Mouse (Mus musculus) intestine, embryonic 14.5 days (tissue): ENCODE results near the gene Ilkap. TPM values are rescaled to one million over a fixed set of nuclear protein-coding genes. Genes with fewer than 3 reads are reported as not detected.

ENCODE experiments used
- ATAC-seq: fragments of 200-750 bp; cut with Nextera tagmentation; replicated peaks from 2 replicates; pipeline ENCODE4 v1.8.0; 2017; ENCODE audit warnings: low read depth, moderate number of reproducible peaks, moderate TSS enrichment, moderate library complexity; ENCODE audit not compliant: low FRiP score, low TSS enrichment
- DNase-seq: peaks from one replicate; pipeline ENCODE4 v3.0.0-alpha.2; 2018; ENCODE audit warnings: low spot score
- H3K27ac ChIP-seq: fragments of 300-500 bp; sonication (generic); 2 replicates; pipeline ENCODE4 v1.5.1; 2014; ENCODE audit warnings: low read depth, mild to moderate bottlenecking, control low read depth
- H3K27me3 ChIP-seq: fragments of 300-500 bp; sonication (generic); replicated peaks from 2 replicates; pipeline ENCODE4 v1.6.1; 2014; ENCODE audit warnings: low read length, control low read depth; ENCODE audit not compliant: control insufficient read depth, insufficient read depth
- H3K36me3 ChIP-seq: fragments of 300-500 bp; sonication (generic); 2 replicates; pipeline ENCODE4 v1.6.1; 2014; ENCODE audit warnings: low read length, control low read depth; ENCODE audit not compliant: control insufficient read depth, insufficient read depth
- H3K4me1 ChIP-seq: fragments of 300-500 bp; sonication (generic); replicated peaks from 2 replicates; pipeline ENCODE4 v1.6.1; 2014; ENCODE audit warnings: low read length, control low read depth, mixed read lengths; ENCODE audit not compliant: control insufficient read depth, insufficient read depth
- H3K4me2 ChIP-seq: fragments of 300-500 bp; sonication (generic); 2 replicates; pipeline ENCODE4 v1.6.1; 2014; ENCODE audit warnings: low read length
- H3K4me3 ChIP-seq: fragments of 300-500 bp; sonication (generic); 2 replicates; pipeline ENCODE4 v1.5.1; 2014; ENCODE audit warnings: low read depth, low read length, control low read depth, mixed read lengths
- H3K9ac ChIP-seq: fragments of 300-500 bp; sonication (generic); 2 replicates; pipeline ENCODE4 v1.6.1; 2014; ENCODE audit warnings: mild to moderate bottlenecking, low read length
- H3K9me3 ChIP-seq: fragments of 300-500 bp; sonication (generic); 2 replicates; pipeline ENCODE4 v1.6.1; 2016; ENCODE audit warnings: low read length, control low read depth; ENCODE audit not compliant: control insufficient read depth
- WGBS: fragments of 180-500 bp; shearing (Covaris S2); extraction: QIAGEN DNeasy Blood & Tissue Kit; methylation state at CpG from one replicate; pipeline ENCODE4 v1.1.7; 2014; 5-methylcytosine and 5-hydroxymethylcytosine counted together
- polyA plus RNA-seq: library from polyadenylated mRNA; unstranded; fragments of >200 nt; fragmentation: Nextera tagmentation; extraction: Ambion mirVana; gene quantifications from 2 replicates; pipeline ENCODE4 v1.2.1, GENCODE M21; 2014

Gene Ilkap
- polyA plus RNA-seq, 1 experiment from 2014 or later, result 135 TPM

- H3K9ac ChIP-seq, result no peak overlapping the region
- peaks cover 7% of the 10 kb centered on the region; the same call in 1 of the 2 replicates for H3K4me1 ChIP-seq
- 94% methylated on average over 6 of the region's 6 CpGs for WGBS
- DNase-seq, result no peak
- H3K27ac ChIP-seq, result no peak overlapping the region
- no peaks in the 10 kb centered on the region for H3K27me3 ChIP-seq
- H3K9me3 ChIP-seq, result no peaks in the 10 kb centered on the region
- peaks cover 86% of the 10 kb centered on the region for H3K36me3 ChIP-seq
- no peak overlapping the region for H3K4me2 ChIP-seq
- no peak for ATAC-seq
- no peak overlapping the region for H3K4me3 ChIP-seq
Observed at GRCm38 (mm10) chr1:91373414-91373835, 25.2 kb downstream of the Ilkap start.

DNA sequence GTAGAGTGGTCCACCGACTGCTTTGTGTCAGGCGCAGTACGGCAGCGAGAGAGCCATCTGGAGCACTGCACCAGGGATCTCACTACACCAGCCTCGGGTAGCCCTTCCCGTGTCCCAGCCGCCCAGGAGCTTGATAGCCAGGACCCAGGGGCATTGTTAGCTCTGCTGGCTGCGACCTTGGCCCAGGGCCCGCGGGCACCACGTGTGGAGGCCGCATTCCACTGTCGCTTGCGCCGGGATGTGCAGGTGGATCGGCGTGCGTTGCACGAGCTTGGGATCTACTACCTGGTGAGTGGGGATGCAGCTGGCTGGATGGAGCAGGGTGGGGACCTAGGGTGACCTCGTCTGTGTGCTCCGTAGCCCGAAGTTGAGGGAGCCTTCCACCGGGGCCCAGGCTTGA lies 28.6 kb downstream of the Ilkap start:
- DNase-seq, result no peak
- Histone ChIP-seq H3K27ac (no peak overlapping the region), H3K9me3 (no peaks in the 10 kb centered on the region), H3K4me2 (no peak overlapping the region), H3K4me3 (no peak overlapping the region), H3K9ac (no peak overlapping the region), H3K4me1 (peaks cover 7% of the 10 kb centered on the region), H3K36me3 (peaks cover 52% of the 10 kb centered on the region), H3K27me3 (0 out of 2 replicates have a peak, but pooled peaks cover 3% of the 10 kb centered on the region)
- no peak for ATAC-seq
- WGBS, result 85% methylated on average over 23 of the region's 23 CpGs

GRCm38 (mm10) chr1:91369408-91369807 lies 29.2 kb downstream of the Ilkap start:
- Histone ChIP-seq H3K4me3 (no peak overlapping the region), H3K4me2 (no peak overlapping the region), H3K4me1 (peaks cover 7% of the 10 kb centered on the region), H3K9ac (no peak overlapping the region), H3K36me3 (peaks cover 46% of the 10 kb centered on the region), H3K9me3 (peaks cover 3% of the 10 kb centered on the region; the same call in 1 of the 2 replicates), H3K27me3 (0 out of 2 replicates have a peak, but pooled peaks cover 3% of the 10 kb centered on the region), H3K27ac (peak overlapping the region; percentile 45; the same call in 1 of the 2 replicates)
- no peak for DNase-seq
- 52% methylated on average over 4 of the region's 4 CpGs for WGBS
- peak; percentile 51 for ATAC-seq

DNA sequence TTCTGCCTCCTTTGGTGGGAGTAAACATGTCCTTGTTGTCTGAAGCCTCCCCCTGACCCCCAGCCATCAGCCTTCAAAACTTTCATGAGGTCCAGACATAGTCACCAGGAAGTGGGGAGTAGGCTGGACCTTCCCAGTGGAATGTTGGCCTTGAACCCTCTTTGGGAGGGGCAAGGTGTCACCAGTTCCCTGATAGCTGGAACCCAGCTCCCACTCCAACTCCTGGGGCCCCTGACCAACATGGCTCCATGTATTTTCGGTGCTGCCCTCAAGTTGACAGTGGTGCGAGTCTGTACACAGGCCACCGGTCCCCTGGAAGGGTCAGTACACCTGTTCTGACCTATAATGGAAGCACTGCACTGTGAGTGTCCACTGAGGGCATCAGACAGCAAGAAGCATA lies 31.3 kb downstream of the Ilkap start:
- 96% methylated on average over 3 of the region's 3 CpGs for WGBS
- peaks cover 25% of the 10 kb centered on the region for H3K36me3 ChIP-seq
- H3K4me2 ChIP-seq, result peak overlapping the region; percentile 90
- ATAC-seq (no peak), DNase-seq (peak; percentile 61)
- no peak overlapping the region for H3K9ac ChIP-seq
- H3K4me3 ChIP-seq, result no peak overlapping the region
- peaks cover 6% of the 10 kb centered on the region; the same call in 1 of the 2 replicates for H3K9me3 ChIP-seq
- H3K27ac ChIP-seq, result no peak overlapping the region
- 0 out of 2 replicates have a peak, but pooled peaks cover 3% of the 10 kb centered on the region for H3K27me3 ChIP-seq
- peaks cover 7% of the 10 kb centered on the region for H3K4me1 ChIP-seq

- ATAC-seq (peak; percentile 64), DNase-seq (peak; percentile 86)
- 1% methylated on average over 57 of the region's 68 CpGs for WGBS
- Histone ChIP-seq H3K27me3 (0 out of 2 replicates have a peak, but pooled peaks cover 3% of the 10 kb centered on the region), H3K27ac (peak within 1 kb of the TSS; percentile 51; the same call in 1 of the 2 replicates), H3K9ac (peak within 1 kb of the TSS; percentile 60), H3K9me3 (peaks cover 6% of the 10 kb centered on the region; the same call in 1 of the 2 replicates), H3K4me2 (peak within 1 kb of the TSS; percentile 90), H3K4me1 (peaks cover 7% of the 10 kb centered on the region), H3K36me3 (peaks cover 16% of the 10 kb centered on the region), H3K4me3 (peak within 1 kb of the TSS; percentile 46)
Observed at GRCm38 (mm10) chr1:91366215-91367108, 32.2 kb downstream of the Ilkap start, which contains the start of gene Erfe. Gene Erfe (plus strand): TSS chr1:91366430.

- DNase-seq (peak; percentile 54), ATAC-seq (peak; percentile 12; the same call in 1 of the 2 replicates)
- Histone ChIP-seq H3K9ac (peak overlapping the region; percentile 60; the same call in 1 of the 2 replicates), H3K4me3 (peak overlapping the region; percentile 46), H3K9me3 (peaks cover 6% of the 10 kb centered on the region; the same call in 1 of the 2 replicates), H3K36me3 (peaks cover 10% of the 10 kb centered on the region; the same call in 1 of the 2 replicates), H3K27ac (no peak overlapping the region), H3K4me2 (peak overlapping the region; percentile 90), H3K27me3 (0 out of 2 replicates have a peak, but pooled peaks cover 3% of the 10 kb centered on the region), H3K4me1 (peaks cover 7% of the 10 kb centered on the region)
- WGBS, result 24% methylated on average over 8 of the region's 8 CpGs
Observed at GRCm38 (mm10) chr1:91365816-91366214, 32.8 kb downstream of the Ilkap start.

DNA sequence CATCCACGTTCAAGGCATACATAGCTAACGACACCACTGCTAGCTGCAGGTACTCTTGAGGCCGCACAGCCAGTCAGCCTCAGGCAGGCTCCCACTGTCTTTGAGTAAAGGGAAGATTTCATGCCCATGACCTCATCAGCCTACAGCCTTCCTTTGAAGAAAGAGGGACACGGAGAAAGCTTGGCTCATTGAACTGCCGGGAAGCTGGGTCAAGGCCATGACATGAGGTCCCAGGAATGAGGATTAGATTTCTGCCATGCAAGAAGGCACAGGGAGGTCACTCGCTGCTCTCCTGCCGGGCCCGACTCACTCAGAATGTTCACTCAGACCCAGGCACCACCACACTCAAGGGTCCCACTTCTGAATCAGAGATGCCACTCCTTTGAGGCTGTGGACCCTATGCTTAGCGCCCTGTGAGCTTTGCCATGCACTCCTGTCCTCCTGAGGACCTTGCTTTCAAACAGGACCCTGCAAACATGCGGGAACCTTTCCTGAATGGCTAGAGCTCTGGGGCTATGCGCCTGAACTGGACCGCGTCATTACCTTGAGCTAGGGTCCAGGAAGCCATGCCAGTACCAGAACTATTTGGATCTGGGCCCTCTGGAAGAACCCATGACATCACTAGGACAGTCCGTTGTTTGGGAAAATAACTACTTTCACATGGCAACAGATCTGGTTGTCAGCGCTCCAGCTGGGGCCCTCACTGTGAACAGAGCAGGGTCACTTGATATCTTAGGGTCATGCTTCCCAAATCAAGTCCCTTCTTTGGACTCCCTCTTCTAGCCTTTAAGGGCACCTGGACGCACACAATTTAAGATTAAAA lies 33.6 kb downstream of the Ilkap start:
- Histone ChIP-seq H3K9me3 (peaks cover 6% of the 10 kb centered on the region; the same call in 1 of the 2 replicates), H3K4me2 (no peak overlapping the region), H3K9ac (no peak overlapping the region), H3K36me3 (0 out of 2 replicates have a peak, but pooled peaks cover 3% of the 10 kb centered on the region), H3K27me3 (0 out of 2 replicates have a peak, but pooled peaks cover 3% of the 10 kb centered on the region), H3K27ac (no peak overlapping the region), H3K4me1 (peaks cover 7% of the 10 kb centered on the region), H3K4me3 (no peak overlapping the region)
- WGBS, result 94% methylated on average over 16 of the region's 16 CpGs
- ATAC-seq (no peak), DNase-seq (no peak)

DNA sequence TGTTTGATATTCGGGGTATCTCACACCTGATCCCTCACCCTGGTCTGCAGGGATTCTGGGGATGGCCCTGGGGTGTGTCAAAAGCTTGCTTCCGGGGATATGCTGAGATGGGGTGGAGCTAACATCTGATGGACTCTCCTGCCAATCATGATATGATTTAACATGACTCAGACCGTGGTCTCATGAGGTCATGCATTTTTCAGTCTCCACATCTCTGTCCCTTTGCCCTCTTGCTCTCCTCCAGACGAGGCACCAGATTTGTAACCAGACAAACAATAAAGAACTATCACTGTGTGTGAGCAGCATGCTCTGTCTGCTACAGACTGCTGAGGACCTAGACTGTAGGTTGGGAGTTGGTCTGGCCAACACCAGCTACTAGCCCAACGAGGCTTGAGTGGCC lies 36.5 kb downstream of the Ilkap start:
- no peaks in the 10 kb centered on the region; the same call in 1 of the 2 replicates for H3K4me1 ChIP-seq
- H3K4me3 ChIP-seq, result no peak overlapping the region
- H3K9ac ChIP-seq, result no peak overlapping the region
- no peak overlapping the region for H3K27ac ChIP-seq
- H3K4me2 ChIP-seq, result no peak overlapping the region
- peaks cover 6% of the 10 kb centered on the region; the same call in 1 of the 2 replicates for H3K9me3 ChIP-seq
- 0 out of 2 replicates have a peak, but pooled peaks cover 3% of the 10 kb centered on the region for H3K27me3 ChIP-seq
- DNase-seq, result no peak
- no peak for ATAC-seq
- 75% methylated on average over 5 of the region's 5 CpGs for WGBS
- no peaks in the 10 kb centered on the region for H3K36me3 ChIP-seq
